Mouse (Mus musculus) heart, adult 2 months (tissue): Measurements from ENCODE around the gene Apba2.

Experiments used
- CTCF ChIP-seq: fragments of 200-600 bp; IDR thresholded peaks from 2 replicates; pipeline ENCODE4 v1.8.1; 2022; ENCODE audit warnings: antibody characterized with exemption, mild to moderate bottlenecking, moderate library complexity
- EP300 ChIP-seq: fragments of 200-500 bp; IDR thresholded peaks from 2 replicates; pipeline ENCODE4 v1.6.1; 2011; ENCODE audit warnings: low read depth, low read length, control low read depth; ENCODE audit not compliant: insufficient read depth
- POLR2A ChIP-seq: fragments of 200-500 bp; IDR thresholded peaks from 2 replicates; pipeline ENCODE4 v1.6.1; 2011; ENCODE audit warnings: mild to moderate bottlenecking, low read depth, low read length, control low read depth; ENCODE audit not compliant: insufficient read depth

DNA sequence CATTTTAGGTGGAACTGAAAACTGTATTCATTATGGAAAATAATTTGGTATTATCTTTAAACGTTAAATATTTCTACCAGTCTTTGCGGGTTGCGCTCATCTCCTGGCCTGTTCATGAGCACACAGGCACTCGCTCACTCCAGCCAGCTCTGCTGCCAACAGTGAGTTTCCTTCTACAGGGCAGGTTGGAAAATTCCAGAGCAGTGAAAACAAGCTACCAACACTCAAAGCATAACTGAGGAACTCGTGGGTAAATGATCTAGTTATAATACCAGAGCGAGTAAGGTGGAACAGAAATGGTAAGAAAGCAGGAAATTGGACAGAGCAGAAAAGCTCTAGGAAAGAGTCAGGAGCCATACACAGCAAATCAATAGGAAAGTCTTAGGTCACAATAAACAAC is 294.0 kb downstream of the Apba2 start:
- TF ChIP-seq CTCF = no peak
- TF ChIP-seq EP300 = no peak
- no peak for TF ChIP-seq POLR2A
